Mouse (Mus musculus): ENCODE data around the gene Tubg2. TPM values are rescaled to one million over a fixed set of nuclear protein-coding genes. Genes with fewer than 3 reads are reported as not detected.

Tubg2 gene
- polyA plus RNA-seq, 1 experiment, result 1.9 TPM

DNA sequence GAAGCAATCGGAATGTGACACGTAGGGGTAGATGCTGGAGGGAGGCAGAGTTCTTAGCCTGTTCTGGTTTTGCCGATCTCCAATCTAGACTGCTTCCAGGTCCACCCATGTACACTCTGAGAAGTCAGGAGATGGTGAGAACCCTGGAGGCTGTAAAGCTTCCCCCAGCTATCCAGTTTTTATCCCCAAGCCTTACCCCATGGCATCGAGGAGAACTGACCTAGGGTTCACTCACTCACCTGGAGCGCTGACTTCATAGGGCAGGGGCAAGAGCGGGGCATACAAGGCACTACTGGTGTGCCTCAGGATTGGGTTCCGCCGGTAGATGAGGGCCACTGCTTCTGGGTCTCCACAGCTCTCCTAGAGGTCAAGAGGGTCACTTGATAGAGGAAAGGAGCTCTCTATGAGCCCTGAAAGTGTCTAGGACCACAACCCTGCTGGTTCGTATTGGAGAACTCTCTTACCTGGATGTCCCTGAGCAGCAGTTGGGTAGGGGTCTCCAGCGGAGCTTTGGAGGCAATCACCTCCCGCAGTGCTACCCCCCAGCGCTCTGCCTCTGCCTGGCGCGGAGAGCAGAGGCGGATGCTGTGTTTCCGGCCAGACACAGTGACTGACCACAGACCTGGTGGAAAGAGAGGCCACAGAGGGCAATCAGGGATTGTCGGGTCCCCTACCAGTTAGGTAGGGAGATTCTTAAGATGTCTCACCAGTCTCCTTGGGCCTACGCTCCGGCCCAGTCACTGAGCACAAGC, 11.7 kb downstream of the Tubg2 start:
- TF ChIP-seq CTCF (IDR thresholded peaks at IDR 0.05; ENCODE audit: control insufficient read depth, insufficient read depth, insufficient replicate concordance, low read depth, low read length), result no peak
- no peak for TF ChIP-seq POLR2A (IDR thresholded peaks at IDR 0.05; ENCODE audit: control insufficient read depth, low read depth, low read length)
- Histone ChIP-seq H3K27ac (ENCODE audit: control insufficient read depth, insufficient read depth, low read depth, low read length) (no peak overlapping the region), H3K27me3 (ENCODE audit: control insufficient read depth, insufficient read depth, low read length) (peaks cover 4% of the 10 kb centered on the region), H3K4me3 (ENCODE audit: control insufficient read depth, low read depth, low read length) (no peak overlapping the region), H3K36me3 (ENCODE audit: control insufficient read depth, insufficient read depth, low read length) (no peaks in the 10 kb centered on the region), H3K4me1 (ENCODE audit: control insufficient read depth, insufficient read depth, low read length) (peaks cover 22% of the 10 kb centered on the region)

DNA sequence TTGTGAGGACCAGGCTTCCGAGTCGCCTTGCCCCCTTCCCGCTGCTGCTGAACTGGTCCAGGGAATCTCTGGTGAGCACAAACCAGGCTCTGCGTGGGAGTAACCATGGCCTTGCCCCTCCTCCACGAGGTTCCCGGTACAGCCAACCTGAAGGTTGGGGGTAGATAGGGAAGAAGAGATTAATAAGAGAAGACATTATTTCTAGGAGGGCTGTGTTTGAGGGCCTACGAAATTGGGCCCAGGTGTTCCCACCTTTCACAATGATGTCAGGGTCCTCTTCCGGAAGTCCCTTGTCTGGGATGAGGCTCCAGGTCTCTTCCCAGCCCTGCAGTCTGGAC, 12.2 kb downstream of the Tubg2 start:
- H3K27ac ChIP-seq (ENCODE audit: control insufficient read depth, insufficient read depth, low read depth, low read length), result no peak overlapping the region
- no peak overlapping the region for H3K4me3 ChIP-seq (ENCODE audit: control insufficient read depth, low read depth, low read length)
- H3K27me3 ChIP-seq (ENCODE audit: control insufficient read depth, insufficient read depth, low read length), result peaks cover 4% of the 10 kb centered on the region
- H3K36me3 ChIP-seq (ENCODE audit: control insufficient read depth, insufficient read depth, low read length), result no peaks in the 10 kb centered on the region
- TF ChIP-seq CTCF (IDR thresholded peaks at IDR 0.05; ENCODE audit: control insufficient read depth, insufficient read depth, insufficient replicate concordance, low read depth, low read length), result no peak
- TF ChIP-seq POLR2A (IDR thresholded peaks at IDR 0.05; ENCODE audit: control insufficient read depth, low read depth, low read length), result no peak
- H3K4me1 ChIP-seq (ENCODE audit: control insufficient read depth, insufficient read depth, low read length), result peaks cover 23% of the 10 kb centered on the region

DNA sequence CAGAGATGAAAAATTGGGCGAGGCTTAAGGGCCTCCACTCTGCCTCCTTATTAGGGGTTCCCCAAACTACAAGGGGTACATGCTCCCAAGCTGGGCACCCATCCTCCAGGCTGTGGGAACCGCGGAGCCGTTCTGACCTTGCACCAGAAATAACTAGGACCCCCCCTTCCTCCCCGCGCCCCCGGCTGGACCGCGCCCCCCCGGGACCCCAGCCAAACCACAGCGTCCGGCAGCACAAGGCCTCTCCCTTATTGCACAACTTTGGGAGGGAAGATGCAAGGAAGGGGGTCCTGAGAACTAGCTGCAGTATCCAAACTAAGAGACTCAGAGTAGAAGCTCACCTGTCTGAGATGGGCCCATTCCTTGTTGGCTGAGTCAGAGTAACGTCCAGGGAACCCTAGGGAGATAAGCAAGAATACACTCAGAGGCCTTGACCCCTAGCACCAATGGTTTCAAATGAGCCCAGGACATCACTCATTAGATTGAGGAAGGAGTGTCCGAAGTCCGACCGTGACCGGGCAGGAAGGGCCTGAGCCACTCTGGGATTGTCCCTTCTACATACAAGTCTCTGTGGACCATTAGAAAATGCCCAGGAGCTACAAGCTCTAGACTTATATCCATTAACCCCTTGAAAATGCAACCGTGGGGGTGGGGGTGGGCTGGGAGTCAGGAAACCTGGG, 12.7 kb downstream of the Tubg2 start:
- Histone ChIP-seq H3K27me3 (ENCODE audit: control insufficient read depth, insufficient read depth, low read length) (peaks cover 4% of the 10 kb centered on the region), H3K4me1 (ENCODE audit: control insufficient read depth, insufficient read depth, low read length) (peaks cover 24% of the 10 kb centered on the region), H3K36me3 (ENCODE audit: control insufficient read depth, insufficient read depth, low read length) (no peaks in the 10 kb centered on the region), H3K4me3 (ENCODE audit: control insufficient read depth, low read depth, low read length) (no peak overlapping the region), H3K27ac (ENCODE audit: control insufficient read depth, insufficient read depth, low read depth, low read length) (no peak overlapping the region)
- no peak for TF ChIP-seq POLR2A (IDR thresholded peaks at IDR 0.05; ENCODE audit: control insufficient read depth, low read depth, low read length)
- TF ChIP-seq CTCF (IDR thresholded peaks at IDR 0.05; ENCODE audit: control insufficient read depth, insufficient read depth, insufficient replicate concordance, low read depth, low read length), result no peak

DNA sequence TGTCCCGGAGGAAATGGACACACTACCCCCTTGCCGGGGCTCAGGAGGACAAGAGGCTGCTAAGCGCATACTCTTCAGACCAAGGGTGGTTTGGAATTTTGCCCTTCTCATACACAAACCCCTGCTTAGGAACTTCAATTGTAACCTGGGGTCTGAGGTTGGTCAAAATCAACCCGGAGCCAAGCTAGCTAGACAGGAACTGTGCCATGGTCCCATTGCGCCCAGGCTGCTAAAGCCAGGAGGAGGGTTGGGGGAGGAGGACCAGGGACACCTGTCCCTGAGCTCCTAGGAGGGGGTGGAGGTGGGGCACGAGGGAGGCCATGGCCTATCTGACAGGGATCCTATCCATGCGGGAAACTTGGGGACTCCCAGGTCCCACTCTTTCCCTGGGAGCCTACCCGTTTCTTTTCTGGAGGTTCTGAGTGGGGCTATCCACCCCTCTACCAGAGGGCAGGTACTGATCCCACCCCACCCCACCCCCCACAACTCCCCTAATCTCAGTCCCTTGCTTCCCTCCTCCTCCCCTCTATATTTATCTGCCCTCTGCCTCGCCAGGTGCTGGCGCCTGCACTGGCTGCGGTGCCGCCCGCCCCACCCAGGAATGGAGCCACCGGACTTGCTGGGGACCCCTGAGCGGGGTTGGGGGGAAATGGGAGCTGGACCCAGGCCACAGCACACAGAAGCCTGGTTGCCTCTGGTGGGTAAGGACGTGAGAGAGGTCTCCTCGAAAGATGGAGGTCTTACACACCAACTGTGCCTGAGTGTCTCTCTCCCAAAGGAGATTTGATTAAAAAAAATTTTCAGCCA, 13.8 kb downstream of the Tubg2 start:
- H3K36me3 ChIP-seq (ENCODE audit: control insufficient read depth, insufficient read depth, low read length), result no peaks in the 10 kb centered on the region
- H3K27ac ChIP-seq (ENCODE audit: control insufficient read depth, insufficient read depth, low read depth, low read length), result no peak overlapping the region
- H3K4me3 ChIP-seq (ENCODE audit: control insufficient read depth, low read depth, low read length), result peak overlapping the region; percentile 83
- peaks cover 21% of the 10 kb centered on the region for H3K4me1 ChIP-seq (ENCODE audit: control insufficient read depth, insufficient read depth, low read length)
- TF ChIP-seq POLR2A (IDR thresholded peaks at IDR 0.05; ENCODE audit: control insufficient read depth, low read depth, low read length) (no peak), CTCF (IDR thresholded peaks at IDR 0.05; ENCODE audit: control insufficient read depth, insufficient read depth, insufficient replicate concordance, low read depth, low read length) (no peak)
- peaks cover 4% of the 10 kb centered on the region for H3K27me3 ChIP-seq (ENCODE audit: control insufficient read depth, insufficient read depth, low read length)

DNA sequence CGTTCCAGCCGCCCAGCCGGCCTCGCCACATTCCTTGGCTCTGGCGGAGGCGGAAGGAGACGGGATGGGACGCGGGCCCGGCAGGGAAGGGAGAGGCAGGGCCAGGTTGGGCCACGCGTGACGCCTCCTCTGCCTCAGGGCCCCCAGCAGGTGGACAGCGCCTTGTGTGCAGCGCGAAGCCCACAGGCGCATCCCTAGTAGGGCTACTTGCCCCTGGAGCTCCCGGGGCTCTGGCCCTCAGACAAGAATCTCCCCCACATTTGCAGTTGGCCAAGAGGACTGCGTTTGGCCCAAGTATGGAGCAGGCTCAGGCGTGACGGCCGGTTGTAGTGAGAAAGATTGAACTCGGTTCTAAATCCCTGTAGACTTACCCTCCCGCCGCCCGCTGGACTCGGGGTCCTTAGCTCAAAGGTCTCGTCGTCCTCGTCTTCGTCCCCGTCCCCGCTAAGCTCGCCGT, 14.7 kb downstream of the Tubg2 start, which contains the start of gene Cntnap1:
Cntnap1 (plus strand) TSS at position 170 of the 457 bp plus-strand sequence.
- Histone ChIP-seq H3K36me3 (ENCODE audit: control insufficient read depth, insufficient read depth, low read length) (no peaks in the 10 kb centered on the region), H3K27me3 (ENCODE audit: control insufficient read depth, insufficient read depth, low read length) (peaks cover 2% of the 10 kb centered on the region; the same call in 1 of the 2 replicates), H3K27ac (ENCODE audit: control insufficient read depth, insufficient read depth, low read depth, low read length) (peak within 1 kb of the TSS; percentile 41), H3K4me1 (ENCODE audit: control insufficient read depth, insufficient read depth, low read length) (peaks cover 21% of the 10 kb centered on the region), H3K4me3 (ENCODE audit: control insufficient read depth, low read depth, low read length) (peak within 1 kb of the TSS; percentile 83)
- TF ChIP-seq CTCF (IDR thresholded peaks at IDR 0.05; ENCODE audit: control insufficient read depth, insufficient read depth, insufficient replicate concordance, low read depth, low read length) (no peak), POLR2A (IDR thresholded peaks at IDR 0.05; ENCODE audit: control insufficient read depth, low read depth, low read length) (no peak)

DNA sequence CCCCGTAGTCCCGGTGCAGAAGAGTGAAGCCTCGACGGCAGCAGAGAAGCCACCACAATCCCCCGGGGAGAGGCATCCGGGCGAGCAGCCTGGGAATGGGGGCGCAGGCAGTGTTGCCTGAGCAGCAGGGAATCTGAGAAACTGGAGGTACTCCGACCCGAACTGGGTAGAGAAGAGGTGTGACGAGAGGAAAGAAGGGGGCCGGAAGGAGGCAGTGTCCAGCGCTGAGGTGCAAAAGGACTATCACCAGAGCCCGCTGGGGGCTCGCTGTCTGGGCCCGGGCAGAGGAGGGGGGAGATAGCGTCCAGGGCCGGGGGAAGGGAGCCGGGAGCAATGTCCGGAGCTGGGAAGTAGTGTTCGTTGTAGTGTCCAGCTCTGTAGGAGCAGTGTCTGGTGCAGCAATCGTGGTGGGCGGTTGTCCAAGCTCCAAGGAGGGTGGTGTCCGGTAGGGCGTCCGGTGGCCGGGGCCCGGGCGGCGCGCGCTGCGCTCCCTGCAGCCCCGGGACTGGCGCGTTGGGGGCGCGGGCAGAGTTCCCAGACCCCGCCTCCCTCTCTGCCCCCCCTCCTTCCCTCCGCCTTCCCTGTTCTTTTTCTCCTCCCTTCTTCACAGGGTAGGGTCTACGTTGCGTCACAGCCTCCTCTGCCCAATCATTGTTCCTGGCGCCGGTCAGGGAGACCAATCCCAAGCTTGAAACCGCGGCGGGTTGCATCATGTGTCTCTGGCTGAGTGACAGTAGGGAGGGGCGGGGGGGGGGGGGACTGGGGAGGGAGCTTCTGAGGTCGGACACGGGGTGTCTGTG, 15.3 kb downstream of the Tubg2 start, which contains the start of gene Plekhh3:
Plekhh3 (minus strand) TSS at position 541 of the 800 bp plus-strand sequence.
- TF ChIP-seq CTCF (IDR thresholded peaks at IDR 0.05; ENCODE audit: control insufficient read depth, insufficient read depth, insufficient replicate concordance, low read depth, low read length), result no peak
- TF ChIP-seq POLR2A (IDR thresholded peaks at IDR 0.05; ENCODE audit: control insufficient read depth, low read depth, low read length), result no peak; the same call in 1 of the 2 replicates
- Histone ChIP-seq H3K27me3 (ENCODE audit: control insufficient read depth, insufficient read depth, low read length) (peaks cover 2% of the 10 kb centered on the region; the same call in 1 of the 2 replicates), H3K4me1 (ENCODE audit: control insufficient read depth, insufficient read depth, low read length) (peaks cover 24% of the 10 kb centered on the region), H3K36me3 (ENCODE audit: control insufficient read depth, insufficient read depth, low read length) (no peaks in the 10 kb centered on the region), H3K4me3 (ENCODE audit: control insufficient read depth, low read depth, low read length) (peak within 1 kb of the TSS; percentile 83), H3K27ac (ENCODE audit: control insufficient read depth, insufficient read depth, low read depth, low read length) (peak within 1 kb of the TSS; percentile 52)

Data from testis, adult 2 months (tissue).